Mouse (Mus musculus): Measurements from ENCODE around the gene Dscam.
"Not testable (repeated sequence)": the region's sequence is repeated elsewhere in the genome, so short reads cannot be mapped to it uniquely, and the experiment has no call there.

The Dscam gene

DNA sequence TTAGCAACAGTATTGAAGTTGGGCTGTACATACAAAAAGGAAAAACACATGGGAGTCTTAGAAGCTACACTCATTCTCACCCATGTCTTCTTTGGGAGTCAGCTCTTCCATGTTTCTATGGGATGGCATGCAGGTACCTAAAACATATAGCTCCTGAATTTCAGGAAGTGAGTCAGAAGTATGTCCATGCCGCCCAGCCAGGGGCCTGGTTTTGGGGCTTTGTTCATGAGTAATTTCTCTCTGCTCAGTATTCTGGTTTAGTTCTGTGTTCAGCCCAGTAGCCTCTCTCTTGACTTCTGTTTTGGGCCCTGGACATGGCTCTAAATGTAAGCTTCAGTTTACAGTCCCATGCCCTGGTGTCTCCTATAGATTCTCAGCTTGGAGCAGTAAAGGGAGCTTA is 242.5 kb downstream of the Dscam start:
- no peak for DNase-seq

DNA sequence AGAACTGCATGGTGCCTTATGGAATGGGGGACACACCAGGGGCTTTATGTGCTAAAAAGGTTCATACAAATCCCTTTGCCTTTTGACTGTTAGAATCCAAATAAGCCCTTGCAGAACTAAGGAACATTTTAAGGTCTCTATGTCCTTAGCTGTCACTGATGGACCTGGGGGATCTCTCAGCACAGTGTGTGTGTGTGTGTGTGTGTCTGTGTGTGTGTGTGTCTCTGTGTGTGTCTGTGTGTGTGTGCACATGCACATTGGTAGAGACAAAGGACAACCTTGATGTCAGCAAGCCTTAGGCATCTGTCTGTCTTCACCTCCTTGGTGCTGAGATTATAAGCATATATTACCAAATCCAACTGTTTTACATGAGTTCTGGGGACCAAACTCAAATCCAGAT is 243.1 kb downstream of the Dscam start:
- DNase-seq: no peak

DNA sequence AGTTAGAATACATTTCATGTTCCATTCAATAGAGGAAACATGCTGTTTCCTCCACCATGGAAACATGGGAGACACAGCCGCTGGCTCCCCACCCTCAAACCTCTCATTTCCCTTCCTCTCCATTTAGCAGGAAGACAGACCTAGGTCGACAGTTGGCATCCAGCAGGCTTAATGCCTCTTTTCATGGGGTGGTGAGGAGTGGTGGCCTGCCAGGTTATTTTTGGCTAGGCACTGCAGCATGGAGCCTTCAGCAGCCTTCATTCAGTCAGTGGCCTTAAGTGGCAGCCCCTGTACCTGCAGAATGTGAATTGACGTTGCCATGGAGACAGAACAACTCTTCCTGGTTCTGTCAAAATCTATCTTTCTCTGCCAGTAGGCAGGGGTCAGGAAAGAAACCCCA is 243.6 kb downstream of the Dscam start:
- no peak for DNase-seq

DNA sequence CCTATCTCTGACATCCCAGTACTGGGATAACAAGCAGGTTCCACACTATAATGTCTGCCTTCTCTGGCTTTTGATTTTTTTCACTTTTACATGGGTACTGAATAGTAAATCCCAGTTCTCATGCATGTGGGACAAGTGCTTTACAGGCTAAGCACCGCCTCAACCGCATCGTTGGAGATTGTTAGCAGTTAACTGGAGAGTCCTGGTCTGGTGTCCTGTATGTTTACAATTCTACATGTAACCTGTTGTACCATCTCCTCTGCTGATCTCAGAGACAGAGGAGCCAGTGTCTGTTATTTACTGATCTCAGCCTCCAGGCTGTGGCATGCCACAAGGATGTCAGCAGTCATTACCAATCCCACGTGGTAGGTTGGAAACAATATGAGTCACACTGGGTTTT is 246.6 kb downstream of the Dscam start:
- no peak for DNase-seq

DNA sequence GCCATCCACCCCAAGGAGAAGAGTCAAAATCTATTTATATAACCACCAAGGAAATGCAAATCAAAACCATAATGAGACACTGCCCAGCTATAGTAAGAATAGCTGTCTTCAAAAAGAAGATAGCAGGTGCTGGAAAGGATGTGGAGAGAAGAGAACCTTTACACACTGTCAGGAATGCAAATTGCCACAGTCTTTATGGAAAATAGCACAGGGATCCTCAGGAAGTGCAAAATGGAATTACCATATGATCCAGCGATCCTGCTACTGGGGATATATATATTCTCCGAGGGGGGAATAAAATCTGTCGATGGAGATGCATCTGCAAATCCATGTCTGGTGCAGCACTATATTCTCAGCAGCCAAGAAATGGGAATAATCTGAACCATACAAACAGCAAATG is 256.1 kb downstream of the Dscam start:
- no peak for DNase-seq

DNA sequence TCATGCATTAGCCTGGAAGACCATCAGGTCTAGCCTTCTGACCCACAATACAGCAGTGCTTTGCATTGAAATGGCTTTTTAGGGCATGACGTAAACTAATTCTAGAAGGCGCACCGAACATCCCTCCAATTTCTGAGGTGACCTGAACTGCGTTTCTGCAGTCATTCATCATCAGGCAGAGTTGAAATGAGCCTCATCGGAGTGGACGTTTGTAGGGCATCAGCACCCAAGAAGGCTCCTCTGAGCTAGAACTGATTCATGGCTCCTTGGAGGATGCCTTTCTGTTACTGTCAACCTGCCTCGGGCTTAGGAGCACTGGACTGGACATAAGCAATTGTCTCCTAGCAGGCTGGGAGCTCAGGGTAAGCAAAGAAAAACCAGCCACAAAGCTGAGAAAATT is 257.7 kb downstream of the Dscam start:
- no peak for DNase-seq

DNA sequence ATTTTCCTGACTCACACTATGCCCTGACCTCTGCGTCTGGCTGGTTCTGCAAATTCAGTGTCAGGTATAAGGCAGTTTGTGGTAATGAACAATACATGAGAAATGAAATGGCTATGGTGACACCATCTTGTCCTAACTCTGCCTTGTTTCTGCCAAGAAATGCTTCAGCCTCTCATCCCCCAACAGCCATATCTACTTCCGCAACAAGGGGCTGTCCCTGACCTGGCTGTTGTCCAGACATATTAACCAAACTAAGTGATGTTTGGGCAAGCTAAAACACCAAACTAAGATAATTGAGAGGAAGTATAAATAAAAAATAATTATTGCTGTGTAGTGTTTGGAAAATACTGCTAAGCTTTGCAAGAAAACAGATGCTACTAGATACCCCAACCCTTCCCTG is 258.4 kb downstream of the Dscam start:
- no peak for DNase-seq

DNA sequence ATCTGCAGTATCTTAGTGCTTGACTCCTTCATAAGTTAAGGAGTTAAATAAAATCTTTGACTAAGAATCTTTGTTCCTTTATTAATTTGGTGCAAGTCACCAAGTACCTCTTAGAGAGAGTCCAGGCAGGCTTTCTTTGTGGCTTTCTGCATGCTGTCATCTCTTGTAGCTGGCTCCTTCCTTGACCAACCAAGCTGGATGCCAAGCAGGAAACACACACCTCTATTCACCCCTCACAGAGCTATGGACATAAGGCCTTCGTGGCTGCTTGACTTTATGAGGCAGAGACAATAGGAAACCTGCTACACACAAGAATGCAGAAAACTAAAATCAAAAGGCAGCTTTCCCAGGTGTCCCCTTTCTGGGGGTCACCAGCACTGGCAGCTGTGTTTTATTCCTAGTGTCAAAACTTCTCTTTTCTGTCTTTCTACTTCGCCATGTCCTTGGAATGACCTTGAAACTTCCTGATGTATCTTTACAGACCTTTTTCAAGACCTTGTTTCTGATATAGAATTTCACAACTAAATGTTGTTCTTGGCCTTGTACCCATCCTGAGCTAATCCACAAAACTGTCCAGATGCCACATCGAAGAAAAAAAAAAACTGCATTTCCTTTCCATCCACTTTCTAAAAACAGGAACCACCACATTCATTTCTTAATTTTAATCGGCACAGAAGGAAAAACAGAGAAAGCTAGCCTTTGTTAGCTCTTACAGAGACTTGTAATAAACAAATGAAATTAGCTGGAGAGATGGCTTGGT is 260.0 kb downstream of the Dscam start:
- DNase-seq: no peak

DNA sequence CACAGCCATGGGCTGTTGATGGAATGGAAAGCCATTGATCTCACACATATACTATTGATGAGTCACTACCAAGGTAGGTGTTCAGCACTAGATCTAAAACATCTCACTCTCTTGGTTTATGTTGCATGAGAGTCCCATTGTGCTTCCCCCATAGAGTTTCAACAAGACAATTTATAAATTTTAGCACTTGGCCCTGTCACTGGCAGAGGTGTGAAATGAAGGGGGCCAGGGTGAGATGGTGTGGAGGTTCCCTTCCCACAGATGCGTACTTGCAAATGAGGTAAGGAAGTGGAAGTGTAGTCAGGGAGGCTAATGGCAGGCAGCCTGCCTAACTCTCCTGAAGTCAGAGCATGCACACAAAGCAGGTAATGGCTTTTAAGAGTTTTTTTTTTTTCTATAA is 262.7 kb downstream of the Dscam start:
- DNase-seq: no peak

DNA sequence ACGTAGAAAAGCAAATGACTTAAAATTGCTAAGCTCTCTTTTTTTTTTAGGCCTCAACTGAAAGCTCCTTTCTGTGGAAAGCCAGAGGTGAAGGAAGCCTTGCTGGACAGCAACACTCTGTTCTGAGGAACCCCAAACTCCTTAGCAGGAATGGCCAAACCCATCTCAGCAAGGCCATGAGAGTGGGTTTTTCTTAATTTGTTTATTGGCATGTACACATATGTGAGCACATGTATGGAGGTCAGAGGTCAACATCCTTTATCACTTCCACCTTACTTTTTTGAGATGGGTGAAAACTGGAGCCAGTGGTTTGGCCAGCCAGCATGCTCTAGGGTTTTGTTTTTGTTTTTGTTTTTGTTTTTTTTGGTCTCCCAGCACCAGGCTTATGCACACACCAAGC is 263.5 kb downstream of the Dscam start:
- DNase-seq: no peak

DNA sequence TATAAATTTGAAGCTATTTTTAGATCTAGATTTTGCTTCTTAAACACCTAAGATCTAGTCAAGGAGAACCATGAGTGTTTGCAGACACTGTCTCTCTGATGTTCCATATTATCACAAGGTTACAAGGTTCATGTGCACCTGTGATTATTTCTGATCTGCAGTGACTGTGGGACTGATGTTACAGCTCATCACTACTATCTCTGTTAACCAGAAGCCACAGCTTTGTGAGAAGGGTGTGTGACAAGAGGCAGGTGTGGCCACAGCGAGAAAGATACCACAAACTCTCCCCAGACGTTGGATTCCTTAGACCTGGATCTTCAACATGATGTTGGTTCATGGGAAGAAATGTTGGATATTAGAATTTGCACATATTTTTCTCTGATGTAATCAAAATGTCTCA is 263.9 kb downstream of the Dscam start:
- no peak for DNase-seq

DNA sequence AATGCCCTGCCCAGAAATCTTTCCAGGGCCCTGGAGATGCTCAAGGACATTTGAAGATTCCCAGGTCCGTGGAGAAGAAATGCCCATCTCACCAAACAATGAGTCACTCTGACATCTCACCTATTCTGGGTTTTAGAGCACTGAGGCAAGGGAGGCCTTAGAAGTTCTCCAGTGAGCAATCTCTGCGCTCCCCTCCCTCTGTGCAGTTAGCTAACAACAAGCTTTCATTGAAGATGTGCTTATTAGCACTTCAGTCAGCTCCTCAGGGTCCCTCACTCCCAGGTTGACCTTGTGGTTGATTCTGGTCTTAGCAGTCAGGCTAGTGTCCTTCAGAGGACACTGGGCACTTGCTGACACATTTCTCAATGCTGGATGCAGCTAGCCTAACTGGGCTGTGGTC is 265.8 kb downstream of the Dscam start:
- DNase-seq: no peak

DNA sequence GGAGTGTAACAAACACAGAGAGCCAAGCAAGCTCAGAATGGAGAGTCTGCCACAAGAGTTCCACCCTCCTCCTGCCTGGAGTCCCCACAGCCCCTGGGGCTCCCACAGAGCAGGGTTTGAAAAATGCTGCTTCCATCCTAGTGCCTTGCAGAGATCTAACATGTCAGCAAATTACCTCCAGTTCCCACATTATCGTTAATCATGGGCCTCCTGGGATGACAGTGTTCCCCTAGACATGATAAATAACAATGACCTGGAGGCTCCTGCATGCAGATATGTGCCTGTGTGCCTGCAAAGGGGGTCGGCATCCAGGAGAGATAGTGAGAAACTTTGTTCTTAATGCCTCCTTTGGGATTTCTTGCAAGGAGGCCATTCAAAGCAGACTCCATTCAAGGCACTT is 266.2 kb downstream of the Dscam start:
- no peak for DNase-seq

DNA sequence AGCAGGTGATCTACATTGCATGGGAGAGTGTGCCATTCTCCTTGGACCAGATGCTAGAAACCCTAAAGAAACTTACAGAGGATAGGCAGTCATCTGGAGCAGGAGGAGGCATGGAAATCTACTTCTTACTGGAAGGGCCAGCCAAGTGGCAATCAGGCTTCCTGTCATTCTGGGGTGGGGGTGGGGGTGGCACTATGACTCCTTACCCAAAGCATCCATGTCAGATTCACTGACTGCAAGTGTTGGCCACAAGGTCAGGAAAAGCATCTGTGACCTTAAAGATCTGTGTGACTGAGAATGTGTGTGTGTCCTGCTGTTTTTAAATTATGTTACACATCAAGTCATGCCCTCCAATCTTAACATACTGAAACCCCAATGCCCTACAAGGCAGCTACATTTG is 268.0 kb downstream of the Dscam start:
- no peak for DNase-seq

DNA sequence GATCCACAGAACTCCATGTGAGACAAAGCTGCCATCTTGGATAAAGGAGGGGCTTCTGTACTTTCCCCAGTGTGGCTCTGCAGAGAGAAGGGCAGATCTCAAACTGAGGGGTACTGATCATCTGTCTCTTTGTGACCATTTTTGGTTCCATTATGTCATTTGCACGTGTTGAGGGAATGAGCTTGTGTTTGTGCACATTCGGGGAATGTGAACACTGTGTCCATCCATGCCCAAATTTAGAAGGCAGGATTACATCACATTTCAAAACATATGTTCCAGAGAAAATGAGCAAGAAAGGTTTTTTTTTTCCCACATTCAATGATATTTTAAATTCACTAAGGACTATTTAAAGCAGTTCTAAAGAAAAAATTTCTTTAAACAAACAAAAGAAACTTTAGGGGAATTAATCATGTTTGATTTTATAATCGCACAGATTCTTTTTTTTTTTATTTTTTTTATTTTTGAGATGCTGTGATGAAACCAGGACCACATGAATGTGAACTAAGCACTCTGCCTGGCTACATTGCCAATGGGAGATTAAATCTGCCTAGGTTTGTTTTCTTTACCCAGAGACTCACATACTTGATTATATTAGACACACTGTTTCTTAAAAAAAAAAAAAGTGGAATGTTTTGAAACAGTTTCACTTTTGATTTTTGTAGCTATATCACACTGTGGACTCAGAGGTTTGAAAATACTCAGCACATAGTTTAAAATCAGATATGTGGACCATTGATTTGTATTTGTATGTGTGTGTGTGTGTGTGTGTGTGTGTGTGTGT is 269.1 kb downstream of the Dscam start:
- DNase-seq: no peak

DNA sequence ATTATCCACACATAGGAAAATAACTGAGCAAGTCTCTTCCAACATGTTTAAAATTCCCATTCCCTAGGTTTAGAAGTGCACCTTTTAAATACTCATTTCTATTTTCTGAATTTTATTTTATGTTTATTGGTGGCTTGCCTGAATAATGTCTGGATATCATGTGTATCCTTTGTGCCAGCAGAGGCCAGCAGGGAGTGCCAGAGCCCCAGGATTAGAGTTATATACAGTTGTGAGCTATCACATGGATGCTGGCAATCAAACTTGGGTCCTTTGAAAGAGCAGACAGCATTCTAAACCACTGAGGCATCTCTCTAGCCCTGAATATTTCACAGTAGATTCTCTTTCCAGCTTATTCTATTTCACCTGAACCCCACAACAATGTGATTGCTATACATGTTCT is 271.2 kb downstream of the Dscam start:
- DNase-seq: no peak

DNA sequence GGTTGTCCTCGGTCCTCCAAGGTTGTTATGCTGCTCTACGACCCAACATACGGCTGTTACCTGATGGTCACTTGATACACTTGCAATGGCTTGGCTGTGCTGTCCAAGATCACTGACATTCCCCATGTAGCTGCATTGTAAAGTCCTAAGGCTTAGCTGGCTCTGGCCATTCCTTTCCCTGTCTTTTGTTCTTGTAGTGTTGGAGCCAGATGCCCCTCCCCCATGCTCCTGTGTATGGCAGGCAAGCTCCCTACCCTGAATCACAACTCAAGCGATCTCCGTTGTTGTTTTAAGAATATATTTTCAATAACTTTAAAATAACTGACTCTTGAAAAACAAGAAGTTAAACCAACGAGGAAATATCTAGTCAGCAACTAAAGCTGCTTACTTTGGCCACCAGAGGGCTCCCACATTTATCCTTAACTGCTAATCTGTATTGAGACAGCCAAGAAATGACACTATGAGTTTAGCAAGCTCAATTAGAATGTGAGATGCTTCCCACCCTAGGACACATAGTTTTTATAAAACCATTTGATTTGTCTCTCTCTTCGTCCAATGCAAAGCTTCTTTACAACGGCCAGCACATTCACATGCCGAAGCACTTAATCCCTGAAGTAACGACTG is 273.9 kb downstream of the Dscam start:
- no peak for DNase-seq

DNA sequence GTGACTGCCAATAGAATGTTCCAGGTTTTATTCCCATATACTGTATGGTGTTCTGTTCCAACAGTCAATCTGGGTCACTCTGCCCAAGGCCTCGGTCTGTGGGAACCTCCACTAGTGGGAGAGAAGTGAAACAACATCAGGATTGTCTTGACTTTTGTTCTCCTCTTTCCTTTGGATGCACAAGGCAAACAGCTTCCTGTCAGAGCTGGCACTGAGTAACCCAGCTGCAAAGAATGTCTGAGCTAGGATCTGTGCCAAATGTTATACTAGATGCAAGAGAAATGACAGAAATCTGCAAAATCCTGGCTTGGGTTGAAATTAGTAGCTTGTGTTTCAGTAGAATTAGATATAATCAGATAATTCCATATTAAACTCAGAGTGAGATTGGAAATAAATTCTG is 282.5 kb downstream of the Dscam start:
- DNase-seq: no peak

DNA sequence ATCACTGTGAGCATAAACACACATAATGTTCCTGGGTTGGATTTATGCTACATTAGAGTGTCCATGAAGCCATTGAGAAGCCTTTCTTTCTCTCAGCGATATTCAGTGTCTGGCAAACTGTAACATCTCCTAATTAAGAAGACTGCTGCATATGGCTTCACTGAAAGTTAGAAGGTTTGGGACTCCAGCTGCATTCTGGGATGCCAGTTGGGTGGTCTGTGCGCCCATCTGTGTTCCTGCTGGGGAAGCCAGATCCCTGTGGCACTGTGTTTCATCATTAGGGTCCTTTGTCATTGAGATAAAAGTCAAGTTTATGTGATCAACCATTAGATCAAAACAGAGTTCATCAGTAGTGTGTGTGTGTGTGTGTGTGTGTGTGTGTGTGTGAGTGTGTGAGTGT is 284.7 kb downstream of the Dscam start:
- DNase-seq: no peak

DNA sequence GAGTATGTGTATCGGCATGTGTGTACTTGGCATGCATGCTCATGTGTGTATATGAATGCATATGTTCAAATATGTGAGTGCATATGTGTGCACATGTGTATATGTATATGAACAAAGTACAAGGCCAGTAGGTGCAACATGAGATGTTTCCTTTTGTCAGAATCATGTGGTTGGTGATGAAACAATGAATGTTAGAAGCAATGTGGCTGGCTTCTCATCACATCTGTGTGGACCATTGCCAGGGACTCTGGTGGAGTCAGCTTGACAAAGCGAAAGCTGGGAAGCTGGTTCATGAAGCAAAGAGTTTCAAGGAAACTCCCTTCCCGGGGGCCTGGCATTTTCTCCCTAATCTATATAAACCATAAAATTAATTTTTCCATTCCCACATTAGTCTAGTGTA is 286.0 kb downstream of the Dscam start:
- DNase-seq: not testable (repeated sequence)

DNA sequence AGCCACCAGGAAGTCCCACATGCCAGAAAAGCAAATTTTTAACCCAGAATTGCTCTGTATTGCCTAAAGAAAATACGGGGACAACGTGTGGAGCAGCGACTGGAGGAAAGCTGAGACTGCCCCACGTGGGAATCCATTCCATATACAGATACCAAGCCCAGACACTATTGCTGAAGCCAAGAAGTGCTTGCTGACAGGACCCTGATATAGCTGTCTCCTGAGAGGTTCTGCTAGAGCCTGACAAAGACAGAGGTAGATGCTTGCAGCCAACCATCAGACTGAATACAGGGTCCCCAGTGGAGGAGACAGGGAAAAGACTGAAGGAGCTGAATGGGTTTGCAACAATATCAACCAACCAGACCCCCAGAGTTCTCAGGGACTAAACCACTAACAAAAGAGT is 293.3 kb downstream of the Dscam start:
- DNase-seq: no peak

DNA sequence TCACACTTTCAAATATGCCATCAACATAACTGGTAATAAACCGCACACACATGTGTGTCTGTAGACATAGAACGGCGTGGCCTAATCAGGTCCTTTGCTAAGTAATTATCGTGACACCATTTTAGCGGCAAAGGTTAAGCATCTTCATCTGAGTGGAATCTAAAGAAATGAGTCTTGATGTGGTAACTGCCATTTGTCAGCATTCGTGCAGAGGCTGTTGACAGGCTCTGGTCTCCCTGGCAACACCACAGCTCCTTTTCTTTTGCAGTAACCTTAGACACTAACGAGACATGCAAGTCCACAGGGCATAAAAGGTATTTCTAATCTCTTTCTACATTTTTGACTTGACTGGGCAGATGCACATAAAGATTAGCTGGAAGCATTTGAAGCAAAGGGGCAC is 297.8 kb downstream of the Dscam start:
- no peak for DNase-seq

DNA sequence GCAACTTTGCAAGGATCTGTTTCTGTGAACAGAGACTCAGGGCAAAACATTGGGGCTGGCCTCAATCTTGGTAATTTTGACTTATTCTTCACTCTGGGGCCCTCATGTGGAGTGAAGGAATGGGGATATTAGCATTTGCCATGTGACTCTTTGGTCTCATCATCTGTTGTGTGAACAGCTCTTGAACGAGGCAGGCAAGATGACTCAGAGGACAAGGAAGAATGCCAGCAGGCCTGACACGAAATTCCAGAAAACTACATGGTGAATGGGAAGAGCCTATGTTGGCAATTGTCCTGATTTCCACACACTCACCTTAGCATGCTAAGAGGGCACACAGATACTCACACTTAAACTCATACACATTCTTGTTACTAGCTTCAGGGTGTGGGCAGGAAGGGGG is 313.0 kb downstream of the Dscam start:
- no peak for DNase-seq

DNA sequence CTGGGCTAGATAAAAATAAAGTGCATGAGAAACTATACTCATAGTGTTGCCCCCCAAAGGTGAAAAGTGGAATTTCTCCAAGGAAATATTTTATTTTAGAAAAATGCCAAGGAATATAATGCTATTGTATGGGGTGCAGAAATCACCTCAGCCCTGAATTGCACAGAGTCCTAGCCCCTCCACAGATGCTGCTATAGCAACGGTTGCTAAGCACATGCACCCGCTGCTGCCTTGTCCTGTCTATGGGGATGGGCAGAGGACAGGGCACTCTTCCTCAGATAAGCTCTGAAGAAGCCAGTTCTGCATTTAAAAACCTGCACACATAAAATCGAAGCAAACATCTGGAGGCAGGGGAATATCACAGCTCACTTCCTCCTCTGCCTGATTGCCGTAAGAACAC is 315.5 kb downstream of the Dscam start:
- no peak for DNase-seq
